Mouse (Mus musculus): Measurements from ENCODE around the gene Zfp663.

- no peak for TF ChIP-seq CTCF (IDR thresholded peaks at IDR 0.05; ENCODE audit: control insufficient read depth, insufficient read depth, insufficient replicate concordance, low read depth, low read length)
- no peak for TF ChIP-seq POLR2A (IDR thresholded peaks at IDR 0.05; ENCODE audit: control insufficient read depth, low read depth, low read length)
Measured at GRCm38 (mm10) chr2:165398164-165398785, 29.7 kb upstream of the Zfp663 start.

Data from testis, adult 2 months (tissue).